Comparison of ENCODE assay signal across 9 mouse cellular contexts in genomic region chr19:5892735-5893134, GRCm38 (mm10). TPM values are rescaled to one million over a fixed set of nuclear protein-coding genes. Genes with fewer than 3 reads are reported as not detected.
A peak's percentile ranks its signal among the peaks of the same experiment; 100 is the strongest.
DNase-seq lines count a peak whose midpoint lies in the region; ATAC-seq and TF ChIP-seq lines count a peak whose summit lies in the region.
"Had no signal": no experiment of that assay in that cellular context is flagged by ENCODE, and none has a peak within 500 bp of the region (broad histone marks: within the 10 kb centered on the region; RNA-seq: fewer than 3 reads in every experiment).

No protein-coding gene starts in this region.

- peaks cover 36% of the 10 kb centered on the region for H3K36me3 ChIP-seq in intestine, embryonic 14.5 days (ENCODE audit: control insufficient read depth, insufficient read depth, low read length)
- H3K36me3 ChIP-seq in intestine, postnatal 0 days (ENCODE audit: control insufficient read depth, insufficient read depth), result peaks cover 10% of the 10 kb centered on the region
- peaks cover 33% of the 10 kb centered on the region for H3K36me3 ChIP-seq in embryonic facial prominence, embryonic 14.5 days (ENCODE audit: control insufficient read depth, insufficient read depth, low read length)
- H3K36me3 ChIP-seq in intestine, embryonic 15.5 days, result peaks cover 5% of the 10 kb centered on the region
- peaks cover 15% of the 10 kb centered on the region; the same call in 1 of the 2 replicates for H3K36me3 ChIP-seq in midbrain, embryonic 16.5 days (ENCODE audit: control insufficient read depth, insufficient read depth, low read length)

- no peaks in the 10 kb centered on the region for H3K9me3 ChIP-seq in intestine, embryonic 14.5 days (ENCODE audit: control insufficient read depth, low read length)
- H3K9me3 ChIP-seq in intestine, postnatal 0 days (ENCODE audit: control insufficient read depth), result no peaks in the 10 kb centered on the region
- H3K9me3 ChIP-seq in embryonic facial prominence, embryonic 14.5 days (ENCODE audit: control insufficient read depth, low read length), result no peaks in the 10 kb centered on the region
- H3K9me3 ChIP-seq in intestine, embryonic 15.5 days, result no peaks in the 10 kb centered on the region
- H3K9me3 ChIP-seq in midbrain, embryonic 16.5 days (replicated peaks; ENCODE audit: control insufficient read depth, low read length, poor library complexity, severe bottlenecking), result no peaks in the 10 kb centered on the region

- 91% methylated on average over 13 of the region's 13 CpGs for WGBS in intestine, embryonic 14.5 days
- 97% methylated on average over 13 of the region's 13 CpGs for WGBS in intestine, postnatal 0 days
- WGBS in embryonic facial prominence, embryonic 14.5 days, result 94% methylated on average over 13 of the region's 13 CpGs
- WGBS in intestine, embryonic 15.5 days, result 94% methylated on average over 13 of the region's 13 CpGs
- 91% methylated on average over 13 of the region's 13 CpGs for WGBS in midbrain, embryonic 16.5 days

- no peak for DNase-seq in intestine, embryonic 14.5 days (ENCODE audit: low spot score)
- no peak for DNase-seq in embryonic facial prominence, embryonic 14.5 days (ENCODE audit: low spot score)
- DNase-seq in layer of hippocampus, adult 9-11 months, result no peak
- DNase-seq in ovary, postnatal 36 days (ENCODE audit: low spot score), result no peak
- no peak for DNase-seq in thymus, postnatal 10 days (ENCODE audit: low spot score in 2 of 2)

- H3K27me3 ChIP-seq in intestine, embryonic 14.5 days (replicated peaks; ENCODE audit: control insufficient read depth, insufficient read depth, low read length), result no peaks in the 10 kb centered on the region
- no peaks in the 10 kb centered on the region for H3K27me3 ChIP-seq in intestine, postnatal 0 days (replicated peaks; ENCODE audit: control insufficient read depth, insufficient read depth, low read length)
- H3K27me3 ChIP-seq in embryonic facial prominence, embryonic 14.5 days (replicated peaks; ENCODE audit: control insufficient read depth, insufficient read depth, low read length), result no peaks in the 10 kb centered on the region
- no peaks in the 10 kb centered on the region for H3K27me3 ChIP-seq in intestine, embryonic 15.5 days (replicated peaks)
- no peaks in the 10 kb centered on the region for H3K27me3 ChIP-seq in midbrain, embryonic 16.5 days (ENCODE audit: control insufficient read depth, insufficient read depth, low read depth, low read length)

- H3K4me2 ChIP-seq in intestine, embryonic 14.5 days (ENCODE audit: low read length), result peak overlapping the region; percentile 85
- no peak overlapping the region for H3K4me2 ChIP-seq in intestine, postnatal 0 days (replicated peaks; ENCODE audit: low read depth)
- peak overlapping the region; percentile 82 for H3K4me2 ChIP-seq in embryonic facial prominence, embryonic 14.5 days (ENCODE audit: low read depth, low read length)
- 0 out of 2 replicates have a peak overlapping the region, but pooled peaks have one; percentile 95 for H3K4me2 ChIP-seq in intestine, embryonic 15.5 days (replicated peaks)
- peak overlapping the region; percentile 79 for H3K4me2 ChIP-seq in midbrain, embryonic 16.5 days (ENCODE audit: low read length)

- H3K4me3 ChIP-seq in intestine, embryonic 14.5 days (ENCODE audit: low read depth, low read length), result no peak overlapping the region
- H3K4me3 ChIP-seq in intestine, postnatal 0 days (ENCODE audit: low read depth, low read length), result no peak overlapping the region
- no peak overlapping the region for H3K4me3 ChIP-seq in embryonic facial prominence, embryonic 14.5 days (ENCODE audit: low read depth, low read length)
- H3K4me3 ChIP-seq in intestine, embryonic 15.5 days (replicated peaks), result peak overlapping the region; percentile 62; the same call in 1 of the 2 replicates
- H3K4me3 ChIP-seq in midbrain, embryonic 16.5 days (ENCODE audit: low read depth, low read length), result peak overlapping the region; percentile 69

- TF ChIP-seq CTCF in intestine, postnatal 0 days (IDR thresholded peaks at IDR 0.05; ENCODE audit: low read depth), result no peak

- no peak overlapping the region for H3K9ac ChIP-seq in intestine, embryonic 14.5 days (ENCODE audit: low read length)
- H3K9ac ChIP-seq in intestine, postnatal 0 days (ENCODE audit: low read depth, low read length), result no peak overlapping the region
- H3K9ac ChIP-seq in embryonic facial prominence, embryonic 14.5 days (ENCODE audit: low read depth, low read length), result no peak overlapping the region
- peak overlapping the region; percentile 82; the same call in 1 of the 2 replicates for H3K9ac ChIP-seq in intestine, embryonic 15.5 days
- peak overlapping the region; percentile 91 for H3K9ac ChIP-seq in midbrain, embryonic 16.5 days (ENCODE audit: low read depth, low read length)

- H3K4me1 ChIP-seq in intestine, embryonic 14.5 days (replicated peaks; ENCODE audit: control insufficient read depth, insufficient read depth, low read length), result peaks cover 6% of the 10 kb centered on the region
- no peaks in the 10 kb centered on the region; the same call in 1 of the 2 replicates for H3K4me1 ChIP-seq in intestine, postnatal 0 days (replicated peaks; ENCODE audit: control insufficient read depth, insufficient read depth, low read length)
- H3K4me1 ChIP-seq in embryonic facial prominence, embryonic 14.5 days (ENCODE audit: control insufficient read depth, insufficient read depth, low read length), result 0 out of 2 replicates have a peak, but pooled peaks cover 4% of the 10 kb centered on the region
- peaks cover 6% of the 10 kb centered on the region; the same call in 1 of the 2 replicates for H3K4me1 ChIP-seq in intestine, embryonic 15.5 days (replicated peaks)
- H3K4me1 ChIP-seq in midbrain, embryonic 16.5 days (ENCODE audit: control insufficient read depth, insufficient read depth, low read length), result peaks cover 25% of the 10 kb centered on the region

- ATAC-seq in intestine, embryonic 14.5 days (replicated peaks; ENCODE audit: low FRiP score, low TSS enrichment, low read depth), result no peak
- ATAC-seq in intestine, postnatal 0 days, result no peak
- ATAC-seq in embryonic facial prominence, embryonic 14.5 days (ENCODE audit: low read depth), result no peak
- ATAC-seq in intestine, embryonic 15.5 days, result no peak
- ATAC-seq in midbrain, embryonic 16.5 days, result no peak
- ATAC-seq: inflammation-experienced regulatory T-cells, adult 6 months had no signal

- H3K27ac ChIP-seq in intestine, embryonic 14.5 days (ENCODE audit: low read depth), result no peak overlapping the region
- H3K27ac ChIP-seq in intestine, postnatal 0 days (ENCODE audit: low read depth, low read length), result no peak overlapping the region
- H3K27ac ChIP-seq in embryonic facial prominence, embryonic 14.5 days (replicated peaks; ENCODE audit: low read depth, low read length), result no peak overlapping the region
- no peak overlapping the region for H3K27ac ChIP-seq in intestine, embryonic 15.5 days
- H3K27ac ChIP-seq in midbrain, embryonic 16.5 days (ENCODE audit: low read length), result peak overlapping the region; percentile 86

RNA-seq across cellular contexts. Expression of gene Tigd3, which starts 1.2 kb away (rescaled TPM):
- 2.0 and 2.1 TPM in 2 replicates for polyA plus RNA-seq in intestine, embryonic 14.5 days (2014; fragmentation: Nextera tagmentation; extraction: Ambion mirVana)
- 1.0 and 1.2 TPM in 2 replicates for polyA plus RNA-seq in intestine, postnatal 0 days (2015; fragmentation: Nextera tagmentation; extraction: Ambion mirVana)
- polyA plus RNA-seq in embryonic facial prominence, embryonic 14.5 days (2014; fragmentation: Nextera tagmentation; extraction: Ambion mirVana), result 1.4 and 2.0 TPM in 2 replicates
- 1.9 and 2.7 TPM in 2 replicates for polyA plus RNA-seq in intestine, embryonic 15.5 days (2015; fragmentation: Nextera tagmentation; extraction: Ambion mirVana)
- polyA plus RNA-seq in midbrain, embryonic 16.5 days (2015; fragmentation: Nextera tagmentation; extraction: Ambion mirVana), result 13.4 and 14.6 TPM in 2 replicates

RNA-seq across cellular contexts. Expression of gene Slc25a45, which starts 15.1 kb away (rescaled TPM):
- 2.1 and 2.5 TPM in 2 replicates for polyA plus RNA-seq in intestine, embryonic 14.5 days (2014; fragmentation: Nextera tagmentation; extraction: Ambion mirVana)
- polyA plus RNA-seq in intestine, postnatal 0 days (2015; fragmentation: Nextera tagmentation; extraction: Ambion mirVana), result 3.8 and 4.0 TPM in 2 replicates
- 2.8 and 3.0 TPM in 2 replicates for polyA plus RNA-seq in embryonic facial prominence, embryonic 14.5 days (2014; fragmentation: Nextera tagmentation; extraction: Ambion mirVana)
- 3.5 and 4.2 TPM in 2 replicates for polyA plus RNA-seq in intestine, embryonic 15.5 days (2015; fragmentation: Nextera tagmentation; extraction: Ambion mirVana)
- polyA plus RNA-seq in midbrain, embryonic 16.5 days (2015; fragmentation: Nextera tagmentation; extraction: Ambion mirVana), result 2.0 and 2.2 TPM in 2 replicates

RNA-seq across cellular contexts. Expression of gene Frmd8, which starts 17.7 kb away (rescaled TPM):
- 18.2 and 18.9 TPM in 2 replicates for polyA plus RNA-seq in intestine, embryonic 14.5 days (2014; fragmentation: Nextera tagmentation; extraction: Ambion mirVana)
- 21.7 and 24.0 TPM in 2 replicates for polyA plus RNA-seq in intestine, postnatal 0 days (2015; fragmentation: Nextera tagmentation; extraction: Ambion mirVana)
- 20.6 and 25.8 TPM in 2 replicates for polyA plus RNA-seq in embryonic facial prominence, embryonic 14.5 days (2014; fragmentation: Nextera tagmentation; extraction: Ambion mirVana)
- polyA plus RNA-seq in intestine, embryonic 15.5 days (2015; fragmentation: Nextera tagmentation; extraction: Ambion mirVana), result 26.9 and 28.0 TPM in 2 replicates
- 14.7 and 16.5 TPM in 2 replicates for polyA plus RNA-seq in midbrain, embryonic 16.5 days (2015; fragmentation: Nextera tagmentation; extraction: Ambion mirVana)

RNA-seq across cellular contexts. Expression of gene Dpf2, which starts 20.1 kb away (rescaled TPM):
- 131 and 145 TPM in 2 replicates for polyA plus RNA-seq in intestine, embryonic 14.5 days (2014; fragmentation: Nextera tagmentation; extraction: Ambion mirVana)
- 49.9 and 51.9 TPM in 2 replicates for polyA plus RNA-seq in intestine, postnatal 0 days (2015; fragmentation: Nextera tagmentation; extraction: Ambion mirVana)
- polyA plus RNA-seq in embryonic facial prominence, embryonic 14.5 days (2014; fragmentation: Nextera tagmentation; extraction: Ambion mirVana), result 124 and 143 TPM in 2 replicates
- polyA plus RNA-seq in intestine, embryonic 15.5 days (2015; fragmentation: Nextera tagmentation; extraction: Ambion mirVana), result 109 and 118 TPM in 2 replicates
- 105 and 121 TPM in 2 replicates for polyA plus RNA-seq in midbrain, embryonic 16.5 days (2015; fragmentation: Nextera tagmentation; extraction: Ambion mirVana)

RNA-seq across cellular contexts. Expression of gene Cdc42ep2, which starts 31.9 kb away (rescaled TPM):
- polyA plus RNA-seq in intestine, embryonic 14.5 days (2014; fragmentation: Nextera tagmentation; extraction: Ambion mirVana), result 7.0 and 9.3 TPM in 2 replicates
- 6.5 and 6.6 TPM in 2 replicates for polyA plus RNA-seq in intestine, postnatal 0 days (2015; fragmentation: Nextera tagmentation; extraction: Ambion mirVana)
- 14.0 and 16.2 TPM in 2 replicates for polyA plus RNA-seq in embryonic facial prominence, embryonic 14.5 days (2014; fragmentation: Nextera tagmentation; extraction: Ambion mirVana)
- polyA plus RNA-seq in intestine, embryonic 15.5 days (2015; fragmentation: Nextera tagmentation; extraction: Ambion mirVana), result 11.9 and 12.4 TPM in 2 replicates
- 16.0 and 20.4 TPM in 2 replicates for polyA plus RNA-seq in midbrain, embryonic 16.5 days (2015; fragmentation: Nextera tagmentation; extraction: Ambion mirVana)

Comparison
In these comparisons a context has a peak if more than half of its experiments do, and no peak if none do; other contexts are left out.
1. H3K4me3 ChIP-seq: peak in intestine, embryonic 15.5 days (single experiment) and midbrain, embryonic 16.5 days (single experiment); none in intestine, embryonic 14.5 days (single experiment), intestine, postnatal 0 days (single experiment) and embryonic facial prominence, embryonic 14.5 days (single experiment).
2. H3K9ac ChIP-seq: peak in intestine, embryonic 15.5 days (single experiment) and midbrain, embryonic 16.5 days (single experiment); none in intestine, embryonic 14.5 days (single experiment), intestine, postnatal 0 days (single experiment) and embryonic facial prominence, embryonic 14.5 days (single experiment).